Mouse (Mus musculus) heart, postnatal 36 days (tissue): ENCODE data around the gene Pmpca. TPM values are rescaled to one million over a fixed set of nuclear protein-coding genes. Genes with fewer than 3 reads are reported as not detected.

Experiments
- DNase-seq, 2 experiments: peaks; one replicate each; pipeline ENCODE4 v3.0.0; 2021 to 2022
- intact Hi-C: fragments of 180-260 bp; cut with DNase I; formaldehyde crosslinking; loops from one replicate; pipeline ENCODE4 v1.15.1; 2025
- total RNA-seq, 2 experiments: library from RNA; stranded (reverse); gene quantifications; 2 replicates each; pipeline ENCODE4 v1.2.3; 2021

Pmpca gene
- 100 to 1,000 TPM; 137 to 154 TPM for total RNA-seq

DNA sequence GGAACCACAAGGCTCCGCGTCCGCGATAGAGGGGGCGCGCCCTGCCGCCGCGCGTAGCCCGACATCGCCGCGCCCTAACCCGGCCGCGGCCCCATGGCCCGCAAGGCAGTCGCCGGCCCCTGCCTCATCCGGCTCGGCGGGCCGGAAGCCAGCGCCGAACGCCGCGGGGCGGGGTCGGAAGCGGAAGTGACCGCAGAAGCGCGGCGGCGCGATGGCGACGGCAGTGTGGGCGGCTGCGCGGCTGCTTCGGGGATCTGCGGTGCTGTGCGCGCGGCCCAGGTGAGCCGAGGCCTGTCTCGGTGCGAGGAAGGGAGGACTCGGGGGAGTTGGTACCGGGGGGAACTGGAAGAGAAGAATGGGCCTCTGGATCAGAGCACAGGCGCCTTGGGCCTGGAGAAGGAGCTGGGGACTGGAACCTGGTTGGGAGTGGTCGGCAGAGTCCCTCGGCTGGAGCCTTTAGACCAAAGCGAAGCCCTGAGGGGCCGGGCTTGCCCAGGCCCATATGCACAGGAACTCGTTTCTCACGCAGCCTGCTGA is at the start of gene Pmpca, which contains the start of gene Entr1:
Pmpca (plus strand) TSS at position 186 of the 537 bp plus-strand sequence.
Entr1 (minus strand) TSS at position 163 of the 537 bp plus-strand sequence.
- peak; percentile 88 to 90 for DNase-seq
- intact Hi-C loops, result loop anchor here (2.0 kb wide), 1 partner anchor 20 kb away; the partner anchor contains the start of gene Inpp5e

DNA sequence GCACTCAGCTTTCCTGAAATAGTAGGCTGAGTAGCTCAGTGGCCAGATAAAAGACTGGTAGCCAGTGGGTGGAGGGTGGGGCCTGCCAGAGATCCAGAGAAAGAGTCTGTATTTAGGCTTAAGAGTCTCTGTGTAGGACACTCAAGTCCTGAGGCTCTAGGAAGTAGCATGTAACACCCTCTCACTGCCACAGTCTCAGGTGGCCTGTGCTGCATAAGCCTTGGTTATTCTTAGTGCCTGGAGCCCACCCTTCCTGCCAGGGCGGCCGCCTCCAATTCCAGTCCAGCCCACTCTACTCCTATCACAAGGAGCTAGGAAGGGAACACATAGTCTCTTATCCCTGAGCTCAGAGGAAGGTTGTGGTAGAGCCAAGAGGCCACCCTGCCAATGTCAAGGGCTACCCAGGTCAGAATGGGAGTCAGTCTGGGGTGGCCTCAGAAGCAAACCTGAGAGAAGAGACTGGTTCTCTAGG is 47.6 kb upstream of the Pmpca start:
- DNase-seq, result peak in 1 of 2 experiments; percentile 55
- intact Hi-C loops, result no loop called here

DNA sequence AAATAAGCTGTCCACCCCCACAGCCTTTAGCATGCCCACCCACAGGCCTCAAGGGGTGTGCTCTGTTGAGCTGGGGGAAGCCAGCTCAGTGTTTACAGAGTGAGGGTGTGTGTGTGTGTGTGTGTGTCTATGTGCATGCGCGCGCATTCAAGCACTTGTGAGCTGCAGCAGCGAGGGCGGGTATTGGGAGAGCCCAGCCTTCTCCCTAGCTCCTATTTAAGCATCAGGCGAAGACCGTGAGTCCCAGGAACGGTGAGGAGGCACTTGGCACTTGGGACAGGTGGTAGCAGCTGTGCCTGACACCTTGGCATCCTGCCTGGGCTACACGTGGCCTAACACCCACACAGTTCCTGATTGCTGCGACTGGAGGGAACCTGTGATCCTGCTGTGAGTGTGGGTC is 47.1 kb upstream of the Pmpca start:
- DNase-seq, result peak; percentile 73 to 76
- intact Hi-C loops, result no loop called here

- no peak for DNase-seq
Measured at GRCm38 (mm10) chr2:26342609-26343490, 46.3 kb upstream of the Pmpca start.

DNA sequence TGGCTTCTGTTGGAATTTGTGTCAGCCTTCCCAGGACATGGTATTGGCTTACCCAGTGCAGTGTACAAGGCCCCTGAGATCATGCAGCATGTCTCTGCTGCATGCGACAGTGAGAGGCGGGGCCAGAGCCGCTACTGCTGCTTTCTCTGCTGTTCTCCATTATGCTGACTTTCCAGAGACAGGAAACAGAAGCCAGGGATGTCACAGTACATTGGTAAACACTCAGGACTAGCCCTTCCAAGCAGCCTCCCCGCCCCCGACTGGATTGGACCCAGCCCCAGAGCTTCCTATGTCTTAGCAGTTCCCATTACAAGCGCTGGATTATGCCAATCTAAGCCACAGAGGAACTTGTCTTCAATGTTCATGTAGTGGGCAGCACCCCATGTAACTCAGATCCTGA is 40.9 kb upstream of the Pmpca start:
- intact Hi-C loops, result no loop called here
- no peak for DNase-seq

More at GRCm38 (mm10) chr2:26342609-26343490, 46.3 kb upstream of the Pmpca start:
- intact Hi-C loops, result no loop called here

- intact Hi-C loops, result loop anchor here (1.0 to 5.0 kb wide), 3 partner anchors 26 to 51 kb away; partner anchors contain the start of gene Gpsm1
- peak; percentile 94 to 97 for DNase-seq
Measured at GRCm38 (mm10) chr2:26351358-26352290, 37.5 kb upstream of the Pmpca start, which contains the start of gene Dnlz. TSS of gene Dnlz (minus strand) at chr2:26352110.

- DNase-seq, result peak in 1 of 2 experiments; percentile 46
- intact Hi-C loops, result loop anchor here (1.0 to 5.0 kb wide), 3 partner anchors 27 to 52 kb away; partner anchors contain the start of gene Gpsm1
Measured at GRCm38 (mm10) chr2:26352291-26352910, 36.7 kb upstream of the Pmpca start.

DNA sequence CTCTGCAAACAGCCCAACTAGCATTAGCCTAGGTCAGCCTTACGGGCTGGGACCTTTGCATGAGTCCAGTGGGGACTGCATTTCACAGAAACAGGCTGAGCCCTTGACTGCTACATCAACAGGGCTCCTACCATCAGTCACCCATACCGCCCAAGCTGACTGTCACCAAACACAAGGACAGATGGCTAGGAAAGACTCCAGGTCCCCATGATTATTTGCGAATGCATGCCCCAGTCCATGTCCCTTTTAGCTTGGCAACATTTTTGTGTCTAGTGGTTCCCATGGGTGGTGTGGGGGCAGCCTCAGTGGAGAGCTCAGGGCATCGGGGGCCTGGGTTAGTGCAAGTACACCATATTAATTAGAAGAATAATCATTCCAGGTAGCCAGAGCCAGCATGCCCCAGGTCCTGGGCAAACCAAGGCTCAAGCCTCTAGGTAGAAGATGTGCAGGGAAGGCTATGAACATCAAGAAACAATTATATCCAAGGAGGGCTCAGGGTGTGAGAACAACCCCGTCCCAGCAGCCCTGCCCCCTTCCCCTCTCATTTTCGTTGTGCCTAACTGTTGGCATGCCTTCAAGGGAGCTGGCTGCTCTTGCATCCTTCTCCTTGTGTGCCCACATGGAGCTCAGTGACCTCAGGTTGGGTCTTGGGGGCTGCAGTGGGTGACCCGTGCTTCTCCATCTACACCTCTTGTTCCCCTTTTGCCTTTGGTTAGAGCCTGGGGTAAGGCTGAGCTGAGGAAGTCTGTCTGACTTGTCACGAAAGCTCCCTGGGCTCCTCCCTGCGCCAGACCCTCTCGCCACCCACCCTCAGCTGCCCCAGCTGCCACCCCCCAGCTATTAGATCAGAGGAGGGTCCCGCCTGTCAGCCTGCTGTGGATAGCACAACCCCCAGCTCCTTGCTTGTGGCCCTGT is 35.8 kb upstream of the Pmpca start:
- intact Hi-C loops, result loop anchor here (5.0 kb wide), 1 partner anchor 36 kb away; the partner anchor contains the start of gene Gpsm1
- DNase-seq, result no peak

DNA sequence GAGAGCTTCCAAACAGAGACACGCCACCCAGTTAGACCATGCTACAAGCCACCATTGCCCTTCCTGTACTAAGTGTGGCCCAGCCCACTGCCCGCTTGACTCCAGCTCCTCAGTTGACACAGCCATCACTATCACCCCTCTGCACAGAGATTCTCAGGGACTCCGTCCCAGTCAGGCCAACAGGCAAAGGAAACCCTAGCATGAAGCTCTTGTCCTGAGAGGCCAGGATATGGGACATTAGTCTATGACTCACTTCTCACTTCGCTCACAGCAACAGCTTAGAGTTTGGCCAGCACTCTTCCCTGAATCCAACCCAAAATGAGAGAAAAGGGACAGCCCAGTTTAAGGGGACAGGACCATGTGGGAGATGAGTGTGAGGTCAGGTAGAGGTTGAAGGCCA is 34.7 kb upstream of the Pmpca start:
- intact Hi-C loops, result loop anchor here (2.0 to 5.0 kb wide), 2 partner anchors 22 to 37 kb away; partner anchors contain the start of gene Gpsm1
- no peak for DNase-seq

DNA sequence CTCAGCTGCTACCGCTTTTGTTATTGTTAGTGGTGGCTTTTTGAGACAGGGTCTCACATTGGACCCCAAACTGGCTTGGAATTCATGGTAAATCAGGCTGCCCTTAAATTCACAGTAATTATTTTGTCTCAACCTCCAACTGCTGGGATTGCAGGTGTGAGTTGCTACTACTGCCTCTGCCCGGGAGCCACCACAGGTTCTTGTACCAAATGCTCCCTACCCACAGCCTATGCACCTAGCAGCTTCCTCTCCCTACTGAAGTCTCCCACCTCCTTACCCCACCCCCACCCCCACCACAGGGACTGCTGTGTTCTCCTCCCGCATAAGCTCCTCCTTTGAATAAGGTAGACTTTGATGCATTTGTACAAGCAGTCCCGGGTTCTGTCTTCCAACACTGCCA is 32.9 kb upstream of the Pmpca start:
- no peak for DNase-seq
- intact Hi-C loops, result no loop called here

GRCm38 (mm10) chr2:26356678-26357077 is 32.5 kb upstream of the Pmpca start:
- no peak for DNase-seq
- intact Hi-C loops, result no loop called here

DNA sequence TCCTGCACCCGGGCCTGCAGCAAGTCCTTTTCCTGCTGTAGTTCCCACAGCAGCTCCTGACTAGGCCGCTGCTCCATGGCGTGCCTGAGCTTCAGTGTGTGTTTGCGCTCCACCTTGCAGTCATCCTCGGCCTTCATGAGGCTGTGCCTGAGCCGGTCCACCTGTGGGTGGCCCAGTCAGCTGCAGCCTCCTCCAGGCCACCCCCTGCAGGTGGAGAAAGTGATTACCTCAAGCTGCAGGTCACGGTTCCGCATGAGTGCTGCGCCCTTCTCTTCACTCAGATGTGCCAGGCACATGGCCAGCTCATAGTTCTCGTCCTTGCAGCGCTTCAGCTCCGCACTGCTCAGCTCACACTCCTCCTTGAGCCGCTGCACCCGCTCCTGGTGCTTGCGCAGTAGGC is 31.7 kb upstream of the Pmpca start:
- no peak for DNase-seq
- intact Hi-C loops, result no loop called here

GRCm38 (mm10) chr2:26358667-26359320 is 30.3 kb upstream of the Pmpca start:
- DNase-seq, result no peak
- intact Hi-C loops, result no loop called here

DNA sequence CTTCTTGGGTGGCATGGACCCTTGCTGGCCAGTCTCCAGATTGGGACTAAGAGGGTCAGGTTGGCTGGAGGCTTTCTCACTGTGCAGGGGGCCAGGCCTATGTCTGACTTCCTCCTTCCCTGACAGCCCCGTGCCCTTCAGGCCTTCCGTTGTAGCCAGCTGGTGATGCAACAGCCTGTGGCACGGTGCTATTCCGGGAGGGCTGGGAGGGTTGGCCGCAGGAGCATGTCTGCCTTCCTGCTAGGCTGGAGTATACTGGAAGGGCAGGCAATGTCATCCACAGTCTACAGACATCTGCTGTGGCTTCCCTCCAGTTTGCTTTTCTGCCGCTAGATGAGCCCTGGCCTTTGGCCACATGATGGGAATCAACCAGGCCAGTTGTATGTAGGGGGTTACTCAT is 29.2 kb upstream of the Pmpca start:
- intact Hi-C loops, result no loop called here

GRCm38 (mm10) chr2:26360772-26361171 is 28.4 kb upstream of the Pmpca start, which contains the start of gene Card9:
TSS of gene Card9 (minus strand) at chr2:26360918.
- DNase-seq, result no peak
- intact Hi-C loops, result no loop called here

More for the DNA sequence above, 29.2 kb upstream of the Pmpca start:
- peak in 1 of 2 experiments; percentile 59 for DNase-seq

DNA sequence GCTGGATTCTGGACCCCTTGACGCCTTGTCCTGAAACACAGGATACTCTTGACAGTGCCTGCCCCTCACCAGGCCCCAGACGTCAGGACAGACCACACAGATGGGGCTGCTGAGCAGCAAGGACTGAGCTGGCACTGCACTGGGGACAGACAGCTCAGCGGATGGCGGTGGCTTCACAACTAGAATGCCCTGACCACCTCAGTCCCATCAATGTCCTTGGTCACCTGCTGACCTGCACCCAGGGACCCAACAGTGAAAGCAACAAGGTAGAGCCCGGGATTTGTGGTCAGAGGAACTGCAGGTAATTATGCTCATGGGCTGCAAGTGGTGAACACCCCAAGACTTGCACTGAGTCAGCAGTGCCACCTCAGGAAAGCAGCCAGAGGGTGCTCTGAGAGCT is 26.1 kb upstream of the Pmpca start:
- intact Hi-C loops, result no loop called here
- DNase-seq, result no peak

GRCm38 (mm10) chr2:26363481-26363880 is 25.7 kb upstream of the Pmpca start:
- DNase-seq, result no peak
- intact Hi-C loops, result no loop called here
